In the genomic region with DNA sequence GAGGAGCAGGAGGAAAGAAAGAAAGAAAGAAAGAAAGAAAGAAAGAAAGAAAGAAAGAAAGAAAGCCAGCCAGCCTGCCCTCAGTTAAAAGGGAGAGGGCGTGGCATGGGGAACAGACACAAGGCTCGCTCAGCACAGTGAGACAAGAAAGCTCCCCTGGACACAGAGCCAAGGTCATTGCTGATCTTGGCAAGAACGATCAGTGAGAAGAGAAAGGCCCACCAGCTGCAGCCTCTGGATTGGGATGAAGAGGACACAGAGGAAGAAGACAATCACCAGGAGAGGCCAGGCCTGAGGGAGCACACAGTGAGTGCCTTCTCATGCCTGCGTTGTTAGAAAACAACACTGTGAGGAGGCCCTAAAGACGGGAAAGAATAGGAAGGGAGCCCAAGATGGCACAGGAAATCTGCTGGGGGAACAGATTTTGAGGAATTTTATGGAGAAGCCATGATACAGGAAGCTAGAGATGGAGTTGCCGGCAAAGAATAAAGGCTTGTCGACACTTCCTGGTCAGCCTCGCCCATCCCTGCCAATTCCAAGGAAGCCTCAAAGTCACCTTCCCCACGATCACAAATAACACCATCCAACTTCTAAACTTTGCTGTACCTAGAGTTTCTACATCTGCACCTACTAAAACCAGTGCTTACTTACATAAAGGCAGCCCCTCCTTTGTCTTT, we compare ENCODE assay signal across 9 mouse cellular contexts. TPM values are rescaled to one million over a fixed set of nuclear protein-coding genes. Genes with fewer than 3 reads are reported as not detected.
DNase-seq lines count a peak whose midpoint lies in the region; ATAC-seq and TF ChIP-seq lines count a peak whose summit lies in the region.
"Had no signal": no experiment of that assay in that cellular context is flagged by ENCODE, and none has a peak within 500 bp of the region (broad histone marks: within the 10 kb centered on the region; RNA-seq: fewer than 3 reads in every experiment).

No protein-coding gene starts in this region.

- no peaks in the 10 kb centered on the region for H3K36me3 ChIP-seq in embryonic facial prominence, embryonic 15.5 days
- H3K36me3 ChIP-seq in macrophage (ENCODE audit: inconsistent target) = peaks cover 10% of the 10 kb centered on the region; the same call in 1 of the 2 replicates
- H3K36me3 ChIP-seq in forebrain, postnatal 0 days (ENCODE audit: insufficient read depth) = no peaks in the 10 kb centered on the region
- H3K36me3 ChIP-seq: embryonic facial prominence, embryonic 13.5 days had no signal

- no peaks in the 10 kb centered on the region for H3K9me3 ChIP-seq in embryonic facial prominence, embryonic 15.5 days (replicated peaks)
- H3K9me3 ChIP-seq in forebrain, postnatal 0 days (ENCODE audit: low read length) = no peaks in the 10 kb centered on the region
- H3K9me3 ChIP-seq: embryonic facial prominence, embryonic 13.5 days had no signal

- H3K27me3 ChIP-seq in embryonic facial prominence, embryonic 15.5 days = no peaks in the 10 kb centered on the region
- H3K27me3 ChIP-seq in forebrain, postnatal 0 days (ENCODE audit: insufficient read depth, low read length) = no peaks in the 10 kb centered on the region
- H3K27me3 ChIP-seq: embryonic facial prominence, embryonic 13.5 days had no signal

- WGBS in embryonic facial prominence, embryonic 15.5 days = 68% methylated on average over 9 of the region's 9 CpGs
- WGBS in macrophage (ENCODE audit: missing documents) = 65% methylated on average over 8 of the region's 9 CpGs
- 70% methylated on average over 9 of the region's 9 CpGs for WGBS in forebrain, postnatal 0 days

- H3K4me1 ChIP-seq in embryonic facial prominence, embryonic 15.5 days = peaks cover 51% of the 10 kb centered on the region
- no peaks in the 10 kb centered on the region for H3K4me1 ChIP-seq in forebrain, postnatal 0 days (ENCODE audit: insufficient read depth)

- H3K79me2 ChIP-seq in macrophage (ENCODE audit: inconsistent target) = peaks cover 99% of the 10 kb centered on the region

- H3K4me2 ChIP-seq in embryonic facial prominence, embryonic 15.5 days (replicated peaks) = no peak overlapping the region
- no peak overlapping the region for H3K4me2 ChIP-seq in forebrain, postnatal 0 days (ENCODE audit: low read depth)
- H3K4me2 ChIP-seq: embryonic facial prominence, embryonic 13.5 days had no signal

- no peak for ATAC-seq in embryonic facial prominence, embryonic 15.5 days (ENCODE audit: insufficient number of reproducible peaks, low FRiP score, low TSS enrichment, low read depth)
- no peak for ATAC-seq in forebrain, postnatal 0 days

- peak overlapping the region; percentile 39 for H3K27ac ChIP-seq in layer of hippocampus, adult 2 months
- peak overlapping the region; percentile 45; the same call in 1 of the 2 replicates for H3K27ac ChIP-seq in embryonic facial prominence, embryonic 15.5 days (replicated peaks)
- H3K27ac ChIP-seq in macrophage = peak overlapping the region; percentile 97
- no peak overlapping the region for H3K27ac ChIP-seq in forebrain, postnatal 0 days (ENCODE audit: low read depth, low read length)

- no peak for TF ChIP-seq CTCF in layer of hippocampus, adult 2 months (conservative IDR thresholded peaks at IDR 0.05)
- TF ChIP-seq CTCF in forebrain, postnatal 0 days (IDR thresholded peaks at IDR 0.05; ENCODE audit: low read depth) = no peak

- DNase-seq in layer of hippocampus, adult 2 months (ENCODE audit: low spot score in 2 of 2) = no peak
- DNase-seq in layer of hippocampus, adult 11-12 months (ENCODE audit: low spot score) = no peak
- peak; percentile 47 for DNase-seq in induced T-regulatory cell, adult 2 months (ENCODE audit: low read depth)
- no peak for DNase-seq in right cerebral cortex, adult 18-20 months
- no peak for DNase-seq in layer of hippocampus, postnatal 10 days (ENCODE audit: low spot score in 2 of 2)
- DNase-seq in forebrain, postnatal 0 days = no peak

- H3K4me3 ChIP-seq in layer of hippocampus, adult 2 months = no peak overlapping the region
- H3K4me3 ChIP-seq in embryonic facial prominence, embryonic 15.5 days (replicated peaks) = no peak overlapping the region
- H3K4me3 ChIP-seq in macrophage (ENCODE audit: inconsistent target) = no peak overlapping the region; the same call in 1 of the 2 replicates
- no peak overlapping the region for H3K4me3 ChIP-seq in forebrain, postnatal 0 days (ENCODE audit: low read depth, low read length)
- H3K4me3 ChIP-seq: embryonic facial prominence, embryonic 13.5 days had no signal

- H3K9ac ChIP-seq in embryonic facial prominence, embryonic 15.5 days = no peak overlapping the region
- no peak overlapping the region for H3K9ac ChIP-seq in forebrain, postnatal 0 days
- H3K9ac ChIP-seq: embryonic facial prominence, embryonic 13.5 days had no signal

RNA-seq across cellular contexts. Expression of gene Iqgap1, which starts 44.2 kb away (rescaled TPM):
- 10 to 100 TPM; 19.4 to 21.6 TPM for total RNA-seq in layer of hippocampus, adult 2 months (2021)
- polyA plus RNA-seq in embryonic facial prominence, embryonic 15.5 days (2015; fragmentation: Nextera tagmentation; extraction: Ambion mirVana) = 75.3 and 75.9 TPM in 2 replicates
- total RNA-seq in macrophage (2018; cell fraction: chromatin; rRNA removed) = 1,000 to 10,000 TPM in 19 of 26 experiments, 100 to 1,000 TPM in 7; 688 to 3,418 (median 1,422) TPM
- 100 to 1,000 TPM; 187 to 587 (median 339) TPM for total RNA-seq in macrophage (2018; cell fraction: cytosol; rRNA removed)
- total RNA-seq in macrophage (2018; cell fraction: nucleus; rRNA removed) = 1,000 to 10,000 TPM in 10 of 26 experiments, 100 to 1,000 TPM in 16; 382 to 1,913 (median 872) TPM
- 294 to 476 TPM (median 316 TPM) in 3 replicates for polyA plus RNA-seq in macrophage (2018)
- total RNA-seq in layer of hippocampus, postnatal 10 days (2021) = 10 to 100 TPM; 28.8 to 37.8 TPM
- 30.1 and 35.9 TPM in 2 replicates for total RNA-seq in forebrain, postnatal 0 days (2014; rRNA removed)
- polyA plus RNA-seq in forebrain, postnatal 0 days (2015; fragmentation: Nextera tagmentation; extraction: Ambion mirVana) = 8.6 and 11.5 TPM in 2 replicates
